Mouse (Mus musculus) intestine, postnatal 0 days (tissue): ENCODE data around the gene Pitpnm2. TPM values are rescaled to one million over a fixed set of nuclear protein-coding genes. Genes with fewer than 3 reads are reported as not detected.

Source experiments
- ATAC-seq: fragments of 200-750 bp; cut with Nextera tagmentation; 2 replicates; pipeline ENCODE4 v1.8.0; 2017; ENCODE audit warnings: mild to moderate bottlenecking, moderate TSS enrichment, moderate library complexity
- H3K27ac ChIP-seq: fragments of 300-500 bp; sonication (generic); 2 replicates; pipeline ENCODE4 v1.5.1; 2014; ENCODE audit warnings: mild to moderate bottlenecking, low read depth, low read length, moderate library complexity
- H3K27me3 ChIP-seq: fragments of 300-500 bp; sonication (generic); replicated peaks from 2 replicates; pipeline ENCODE4 v1.6.1; 2014; ENCODE audit warnings: low read length, mixed read lengths; ENCODE audit not compliant: control insufficient read depth, insufficient read depth
- H3K36me3 ChIP-seq: fragments of 300-500 bp; sonication (generic); 2 replicates; pipeline ENCODE4 v1.6.1; 2014; ENCODE audit warnings: mild to moderate bottlenecking, moderate library complexity; ENCODE audit not compliant: control insufficient read depth, insufficient read depth
- H3K4me1 ChIP-seq: fragments of 300-500 bp; sonication (generic); replicated peaks from 2 replicates; pipeline ENCODE4 v1.6.1; 2014; ENCODE audit warnings: antibody characterized with exemption, low read length, mixed read lengths; ENCODE audit not compliant: control insufficient read depth, insufficient read depth
- H3K4me2 ChIP-seq: fragments of 300-500 bp; sonication (generic); replicated peaks from 2 replicates; pipeline ENCODE4 v1.6.1; 2014; ENCODE audit warnings: low read depth, mild to moderate bottlenecking, moderate library complexity
- H3K4me3 ChIP-seq: fragments of 300-500 bp; sonication (generic); 2 replicates; pipeline ENCODE4 v1.5.1; 2014; ENCODE audit warnings: low read depth, low read length
- H3K9ac ChIP-seq: fragments of 300-500 bp; sonication (generic); 2 replicates; pipeline ENCODE4 v1.6.1; 2014; ENCODE audit warnings: mild to moderate bottlenecking, low read depth, low read length
- H3K9me3 ChIP-seq: fragments of 300-500 bp; sonication (generic); 2 replicates; pipeline ENCODE4 v1.6.1; 2016; ENCODE audit warnings: mixed run types; ENCODE audit not compliant: control insufficient read depth
- CTCF ChIP-seq: sonication (generic); IDR thresholded peaks from 2 replicates; pipeline ENCODE4 v1.5.1; 2016; ENCODE audit warnings: low read depth, mild to moderate bottlenecking, control low read depth, antibody characterized with exemption, moderate library complexity
- WGBS: fragments of 180-500 bp; shearing (Covaris S2); extraction: QIAGEN DNeasy Blood & Tissue Kit; methylation state at CpG from one replicate; pipeline ENCODE4 v1.1.7; 2014; 5-methylcytosine and 5-hydroxymethylcytosine counted together
- polyA plus RNA-seq: library from polyadenylated mRNA; unstranded; fragments of >200 nt; fragmentation: Nextera tagmentation; extraction: Ambion mirVana; gene quantifications from 2 replicates; pipeline ENCODE4 v1.2.1, GENCODE M21; 2015

The Pitpnm2 gene
- polyA plus RNA-seq, 1 experiment from 2014 or later = 1.5 TPM

DNA sequence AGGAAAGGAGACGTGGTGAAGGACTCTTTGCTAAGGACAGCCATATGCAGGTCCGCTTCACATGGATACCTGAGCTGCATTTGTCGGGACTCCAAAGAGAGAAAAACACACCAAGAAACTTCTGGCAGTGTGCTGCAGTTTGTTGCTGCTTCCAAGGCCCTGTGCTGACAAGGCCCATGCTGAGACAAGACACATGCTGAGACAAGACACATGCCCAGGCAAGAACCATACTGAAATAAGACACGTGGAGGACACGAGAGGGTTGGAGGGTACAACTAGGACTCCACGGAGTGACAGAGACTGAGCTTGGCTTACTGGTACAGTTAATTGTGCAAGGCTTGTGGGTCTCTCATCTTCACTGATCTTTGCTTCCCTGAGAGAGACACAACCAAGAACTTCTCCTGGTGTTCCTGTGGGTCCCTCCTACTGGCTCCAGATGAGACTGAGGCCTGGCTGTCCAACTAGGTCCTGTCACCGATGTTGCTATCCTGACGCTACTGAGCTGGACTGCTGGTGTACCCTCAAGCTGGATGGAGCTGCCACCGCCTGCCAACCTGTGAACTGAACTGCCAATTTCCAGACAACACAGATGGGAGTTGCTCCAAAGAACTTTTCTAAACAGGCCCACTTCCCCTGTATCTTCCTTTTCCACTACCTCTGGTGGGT, 6.2 kb downstream of the Pitpnm2 start:
- H3K9me3 ChIP-seq = no peaks in the 10 kb centered on the region
- H3K4me3 ChIP-seq = no peak overlapping the region
- no peaks in the 10 kb centered on the region for H3K27me3 ChIP-seq
- no peak overlapping the region for H3K27ac ChIP-seq
- no peaks in the 10 kb centered on the region; the same call in 1 of the 2 replicates for H3K4me1 ChIP-seq
- no peak overlapping the region for H3K4me2 ChIP-seq
- WGBS = 89% methylated on average over 9 of the region's 9 CpGs
- ATAC-seq = no peak
- H3K9ac ChIP-seq = no peak overlapping the region
- no peak for TF ChIP-seq CTCF
- H3K36me3 ChIP-seq = 0 out of 2 replicates have a peak, but pooled peaks cover 3% of the 10 kb centered on the region

DNA sequence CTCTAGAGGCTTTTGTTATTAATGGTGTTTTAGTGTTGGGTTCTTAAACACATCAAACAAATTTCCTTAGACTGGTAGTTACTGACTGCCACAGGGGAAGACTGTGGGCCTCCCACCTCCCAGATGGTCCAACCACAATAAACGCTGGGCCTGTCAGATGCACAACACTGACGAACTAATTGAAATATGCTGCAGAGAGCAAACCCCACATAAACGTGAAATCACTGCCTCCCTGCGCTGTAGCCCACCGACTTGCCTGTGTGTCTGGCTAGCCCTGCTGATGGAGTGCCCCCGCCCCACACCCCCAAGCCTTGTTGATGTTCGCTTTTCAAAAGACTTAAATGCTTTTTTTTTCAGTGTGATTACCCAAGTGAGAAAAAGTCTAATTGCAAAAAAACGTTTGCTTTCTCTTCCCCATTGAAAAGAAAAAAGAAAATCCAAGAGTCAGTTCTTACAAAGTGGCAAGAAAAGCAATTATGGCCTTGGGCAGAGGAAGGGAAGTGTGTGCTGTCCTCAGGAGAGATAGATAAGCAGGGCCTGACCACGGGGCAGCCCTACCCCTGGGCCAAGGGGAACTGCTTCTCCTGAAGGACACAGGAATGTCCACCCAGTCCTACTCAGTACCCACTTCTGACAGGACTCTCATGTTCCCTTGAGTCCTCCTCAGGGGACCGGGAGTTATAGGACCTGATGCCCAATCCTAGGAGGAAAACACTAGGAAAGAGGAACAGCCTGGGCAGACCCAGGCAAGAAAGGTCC, 7.7 kb downstream of the Pitpnm2 start:
- WGBS = 53% methylated on average over 10 of the region's 10 CpGs
- H3K27ac ChIP-seq = no peak overlapping the region
- no peak for ATAC-seq
- TF ChIP-seq CTCF = no peak
- H3K4me2 ChIP-seq = no peak overlapping the region
- H3K36me3 ChIP-seq = 0 out of 2 replicates have a peak, but pooled peaks cover 3% of the 10 kb centered on the region
- no peak overlapping the region for H3K4me3 ChIP-seq
- no peaks in the 10 kb centered on the region; the same call in 1 of the 2 replicates for H3K4me1 ChIP-seq
- no peaks in the 10 kb centered on the region for H3K9me3 ChIP-seq
- H3K9ac ChIP-seq = no peak overlapping the region
- no peaks in the 10 kb centered on the region for H3K27me3 ChIP-seq

DNA sequence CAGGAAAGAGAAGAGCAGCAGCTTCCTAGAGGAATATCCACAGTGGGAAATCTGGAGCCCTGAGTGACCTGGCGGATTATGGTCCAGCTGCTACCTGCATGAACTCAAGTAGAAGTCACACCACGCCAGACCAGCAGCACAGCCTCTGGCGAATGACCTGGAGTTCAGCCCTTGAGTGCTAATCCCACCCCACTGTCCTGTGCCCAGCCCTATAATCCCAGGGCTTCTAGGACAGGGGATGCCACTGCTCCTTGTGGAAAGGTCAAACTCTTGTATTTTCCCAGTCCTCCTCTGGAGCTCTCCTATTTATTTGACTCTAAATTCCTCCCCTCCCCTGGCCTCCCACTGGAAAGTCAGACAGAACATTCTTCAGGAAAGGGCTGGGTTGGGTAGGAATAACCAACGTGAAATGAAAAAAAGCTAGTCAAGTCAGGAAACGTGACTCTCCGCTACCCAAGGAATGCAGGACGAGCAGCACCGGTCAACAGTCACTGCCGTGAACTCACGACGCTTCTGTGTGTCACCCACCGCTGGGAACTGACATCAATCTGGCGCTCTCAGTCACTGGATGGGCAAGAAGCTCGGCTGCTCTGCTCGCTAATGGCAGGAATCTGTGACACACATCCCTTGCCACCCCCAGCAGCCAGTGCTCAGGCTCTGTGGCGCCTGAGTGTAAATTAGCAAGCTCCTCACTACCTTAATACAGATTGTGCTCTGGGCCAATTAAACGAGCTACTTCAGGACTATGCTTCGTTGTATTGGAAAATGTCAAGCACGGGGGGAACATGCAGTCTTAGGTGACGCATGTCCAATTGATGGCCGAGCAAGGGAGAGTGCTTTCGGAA, 8.5 kb downstream of the Pitpnm2 start:
- TF ChIP-seq CTCF = no peak
- no peak overlapping the region for H3K4me3 ChIP-seq
- no peaks in the 10 kb centered on the region for H3K9me3 ChIP-seq
- WGBS = 52% methylated on average over 22 of the region's 22 CpGs
- H3K4me1 ChIP-seq = no peaks in the 10 kb centered on the region; the same call in 1 of the 2 replicates
- H3K4me2 ChIP-seq = no peak overlapping the region
- H3K27me3 ChIP-seq = no peaks in the 10 kb centered on the region
- ATAC-seq = no peak
- no peak overlapping the region for H3K27ac ChIP-seq
- no peak overlapping the region for H3K9ac ChIP-seq
- 0 out of 2 replicates have a peak, but pooled peaks cover 3% of the 10 kb centered on the region for H3K36me3 ChIP-seq

DNA sequence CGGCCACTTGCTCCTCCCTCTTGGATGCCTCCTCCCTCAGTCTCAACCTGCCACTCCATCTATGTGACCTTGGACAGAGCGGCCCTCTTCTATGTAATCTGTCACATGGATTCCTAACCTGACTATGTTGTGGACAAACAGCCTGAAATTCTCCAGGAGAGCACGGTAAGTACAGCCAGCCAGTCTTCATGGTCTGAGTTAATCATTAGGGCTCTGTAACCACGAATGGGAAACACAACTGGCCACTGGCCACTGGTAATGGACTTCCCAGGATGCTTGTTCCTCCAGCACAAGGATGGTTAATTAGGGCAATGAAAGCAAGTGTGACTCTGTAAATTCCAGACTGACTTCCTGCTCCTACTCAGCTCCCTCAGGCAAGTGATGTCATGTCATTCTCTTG, 13.4 kb downstream of the Pitpnm2 start:
- no peak overlapping the region for H3K4me3 ChIP-seq
- WGBS = 51% methylated on average over 4 of the region's 4 CpGs
- H3K4me2 ChIP-seq = no peak overlapping the region
- H3K27ac ChIP-seq = no peak overlapping the region
- no peak overlapping the region for H3K9ac ChIP-seq
- ATAC-seq = no peak
- no peaks in the 10 kb centered on the region for H3K27me3 ChIP-seq
- H3K9me3 ChIP-seq = no peaks in the 10 kb centered on the region
- peaks cover 4% of the 10 kb centered on the region; the same call in 1 of the 2 replicates for H3K4me1 ChIP-seq
- 0 out of 2 replicates have a peak, but pooled peaks cover 3% of the 10 kb centered on the region for H3K36me3 ChIP-seq
- no peak for TF ChIP-seq CTCF

DNA sequence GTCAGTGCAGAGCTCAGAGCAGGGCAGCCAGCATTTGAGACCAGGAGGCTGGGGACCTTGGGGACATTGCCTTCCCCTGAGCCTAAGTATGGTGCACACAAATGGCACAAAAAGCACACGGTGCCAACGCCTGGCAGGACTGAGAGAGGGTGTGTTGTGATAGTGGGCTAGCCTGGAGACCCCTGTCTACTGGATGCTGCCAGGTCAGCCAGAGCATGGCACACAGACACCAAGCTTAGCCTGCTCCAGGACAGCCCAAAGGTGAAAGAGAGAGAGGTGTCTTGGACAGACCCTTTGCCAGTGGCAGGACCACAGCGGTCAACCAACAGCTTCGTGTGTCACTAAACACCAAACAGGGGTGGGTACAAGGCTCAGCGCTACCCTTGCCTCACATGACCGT, 14.8 kb downstream of the Pitpnm2 start:
- TF ChIP-seq CTCF = no peak
- peaks cover 4% of the 10 kb centered on the region; the same call in 1 of the 2 replicates for H3K4me1 ChIP-seq
- H3K36me3 ChIP-seq = no peaks in the 10 kb centered on the region
- H3K4me3 ChIP-seq = no peak overlapping the region
- H3K4me2 ChIP-seq = no peak overlapping the region
- H3K27me3 ChIP-seq = no peaks in the 10 kb centered on the region
- no peak overlapping the region for H3K9ac ChIP-seq
- H3K27ac ChIP-seq = no peak overlapping the region
- 93% methylated on average over 6 of the region's 6 CpGs for WGBS
- H3K9me3 ChIP-seq = no peaks in the 10 kb centered on the region
- ATAC-seq = no peak
